Comparison of ENCODE assay signal across 21 mouse cellular contexts in the genomic region with DNA sequence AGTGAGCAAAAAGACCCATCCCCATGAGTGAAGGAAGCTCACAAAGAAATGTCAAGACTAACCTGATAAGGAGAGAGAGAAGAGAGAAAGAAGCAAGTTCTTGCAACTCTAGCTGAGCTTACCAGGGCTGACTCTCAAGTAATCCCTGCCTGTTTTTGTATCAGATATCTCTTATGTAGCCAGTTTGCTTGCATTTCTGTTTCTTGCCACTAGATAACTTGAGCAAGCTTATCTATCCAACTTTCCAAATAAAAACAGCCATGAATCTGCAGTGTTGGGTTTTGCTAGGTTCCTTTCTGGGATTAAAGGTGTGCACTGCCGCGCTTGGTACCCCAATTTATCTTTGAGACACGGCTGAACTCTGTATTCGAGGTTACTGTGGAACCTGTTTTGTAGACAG. TPM values are rescaled to one million over a fixed set of nuclear protein-coding genes. Genes with fewer than 3 reads are reported as not detected.
DNase-seq lines count a peak whose midpoint lies in the region; ATAC-seq and TF ChIP-seq lines count a peak whose summit lies in the region.
"Had no signal": no experiment of that assay in that cellular context is flagged by ENCODE, and none has a peak within 500 bp of the region (broad histone marks: within the 10 kb centered on the region; RNA-seq: fewer than 3 reads in every experiment).

No protein-coding gene starts in this region.

- intact Hi-C loops in gastrocnemius, postnatal 36 days (cut with DNase I), result no loop called here

- H3K4me3 ChIP-seq in forebrain, postnatal 0 days (ENCODE audit: low read depth, low read length), result no peak overlapping the region
- no peak overlapping the region for H3K4me3 ChIP-seq in forebrain, embryonic 11.5 days (ENCODE audit: low read depth, low read length)
- H3K4me3 ChIP-seq in midbrain, postnatal 0 days (ENCODE audit: low read depth, low read length), result no peak overlapping the region
- H3K4me3 ChIP-seq in midbrain, embryonic 16.5 days (ENCODE audit: low read depth, low read length), result no peak overlapping the region
- H3K4me3 ChIP-seq: embryonic facial prominence, embryonic 10.5 days; embryonic facial prominence, embryonic 12.5 days; forebrain, embryonic 12.5 days had no signal

- no peaks in the 10 kb centered on the region for H3K27me3 ChIP-seq in forebrain, postnatal 0 days (ENCODE audit: insufficient read depth, low read length)
- H3K27me3 ChIP-seq in forebrain, embryonic 11.5 days (ENCODE audit: control insufficient read depth, insufficient read depth, low read length), result no peaks in the 10 kb centered on the region
- H3K27me3 ChIP-seq in midbrain, postnatal 0 days (ENCODE audit: insufficient read depth, low read length), result no peaks in the 10 kb centered on the region
- H3K27me3 ChIP-seq in midbrain, embryonic 16.5 days (ENCODE audit: control insufficient read depth, insufficient read depth, low read depth, low read length), result no peaks in the 10 kb centered on the region; the same call in 1 of the 2 replicates
- H3K27me3 ChIP-seq: embryonic facial prominence, embryonic 12.5 days had no signal

- no peak overlapping the region for H3K27ac ChIP-seq in forebrain, postnatal 0 days (ENCODE audit: low read depth, low read length)
- H3K27ac ChIP-seq in forebrain, embryonic 11.5 days (ENCODE audit: low read depth, low read length), result no peak overlapping the region
- H3K27ac ChIP-seq in midbrain, postnatal 0 days (ENCODE audit: low read depth, low read length), result no peak overlapping the region
- no peak overlapping the region for H3K27ac ChIP-seq in midbrain, embryonic 16.5 days (ENCODE audit: low read length)
- H3K27ac ChIP-seq: embryonic facial prominence, embryonic 10.5 days; embryonic facial prominence, embryonic 12.5 days; forebrain, embryonic 12.5 days had no signal

- 94% methylated on average over 4 of the region's 4 CpGs for WGBS in forebrain, postnatal 0 days
- WGBS in forebrain, embryonic 11.5 days, result 96% methylated on average over 4 of the region's 4 CpGs
- 90% methylated on average over 4 of the region's 4 CpGs for WGBS in midbrain, postnatal 0 days
- 93% methylated on average over 4 of the region's 4 CpGs for WGBS in midbrain, embryonic 16.5 days

- ATAC-seq in forebrain, postnatal 0 days, result no peak
- ATAC-seq in forebrain, embryonic 11.5 days (replicated peaks; ENCODE audit: low FRiP score), result no peak
- ATAC-seq in midbrain, postnatal 0 days (ENCODE audit: low FRiP score), result no peak
- no peak for ATAC-seq in midbrain, embryonic 16.5 days
- ATAC-seq: forebrain, embryonic 14.5 days; forebrain, embryonic 16.5 days; Patski had no signal

- H3K4me1 ChIP-seq in forebrain, postnatal 0 days (ENCODE audit: insufficient read depth), result no peaks in the 10 kb centered on the region
- H3K4me1 ChIP-seq in forebrain, embryonic 11.5 days (replicated peaks; ENCODE audit: control insufficient read depth, insufficient read depth, low read length), result no peaks in the 10 kb centered on the region
- H3K4me1 ChIP-seq in midbrain, postnatal 0 days (ENCODE audit: insufficient read depth, low read length), result no peaks in the 10 kb centered on the region
- H3K4me1 ChIP-seq in midbrain, embryonic 16.5 days (ENCODE audit: control insufficient read depth, insufficient read depth, low read length), result no peaks in the 10 kb centered on the region
- H3K4me1 ChIP-seq: embryonic facial prominence, embryonic 12.5 days had no signal

- H3K9ac ChIP-seq in forebrain, postnatal 0 days, result no peak overlapping the region
- H3K9ac ChIP-seq in forebrain, embryonic 11.5 days (ENCODE audit: low read length), result no peak overlapping the region
- no peak overlapping the region for H3K9ac ChIP-seq in midbrain, postnatal 0 days (replicated peaks; ENCODE audit: low read length, poor library complexity, severe bottlenecking)
- H3K9ac ChIP-seq in midbrain, embryonic 16.5 days (ENCODE audit: low read depth, low read length), result no peak overlapping the region
- H3K9ac ChIP-seq: embryonic facial prominence, embryonic 12.5 days; forebrain, embryonic 12.5 days had no signal

- no peaks in the 10 kb centered on the region for H3K9me3 ChIP-seq in forebrain, postnatal 0 days (ENCODE audit: low read length)
- H3K9me3 ChIP-seq in forebrain, embryonic 11.5 days (ENCODE audit: control insufficient read depth, low read length), result no peaks in the 10 kb centered on the region
- H3K9me3 ChIP-seq in midbrain, postnatal 0 days (ENCODE audit: low read length), result no peaks in the 10 kb centered on the region
- H3K9me3 ChIP-seq in midbrain, embryonic 16.5 days (replicated peaks; ENCODE audit: control insufficient read depth, low read length, poor library complexity, severe bottlenecking), result no peaks in the 10 kb centered on the region
- H3K9me3 ChIP-seq: embryonic facial prominence, embryonic 10.5 days; embryonic facial prominence, embryonic 12.5 days; forebrain, embryonic 12.5 days had no signal

- no peak overlapping the region for H3K4me2 ChIP-seq in forebrain, postnatal 0 days (ENCODE audit: low read depth)
- H3K4me2 ChIP-seq in forebrain, embryonic 11.5 days (ENCODE audit: low read depth, low read length, severe bottlenecking), result no peak overlapping the region
- no peak overlapping the region for H3K4me2 ChIP-seq in midbrain, postnatal 0 days (ENCODE audit: low read depth, low read length, poor library complexity, severe bottlenecking)
- no peak overlapping the region for H3K4me2 ChIP-seq in midbrain, embryonic 16.5 days (ENCODE audit: low read length)
- H3K4me2 ChIP-seq: embryonic facial prominence, embryonic 12.5 days; forebrain, embryonic 12.5 days had no signal

- DNase-seq in forebrain, postnatal 0 days, result peak; percentile 3
- DNase-seq in forebrain, embryonic 11.5 days (ENCODE audit: low spot score), result no peak
- no peak for DNase-seq in midbrain, postnatal 0 days (ENCODE audit: low spot score)
- peak; percentile 11 for DNase-seq in R1 (ENCODE audit: low read depth, low spot score)
- no peak for DNase-seq in lung, postnatal 36 days
- DNase-seq in gastrocnemius, postnatal 36 days, result no peak
- DNase-seq: adrenal gland, adult 2 months; adrenal gland, postnatal 10 days; adrenal gland, postnatal 25 days; cerebellum, adult 11 months; cerebellum, adult 18-20 months; cerebellum, adult 8-10 months; cerebellum, adult 9-11 months; cerebellum, postnatal 25 days had no signal

- TF ChIP-seq CTCF in forebrain, postnatal 0 days (IDR thresholded peaks at IDR 0.05; ENCODE audit: low read depth), result no peak
- TF ChIP-seq CTCF in midbrain, postnatal 0 days (IDR thresholded peaks at IDR 0.05), result 0 out of 2 replicates have a peak, but pooled peaks have one; percentile 3

- H3K36me3 ChIP-seq in forebrain, postnatal 0 days (ENCODE audit: insufficient read depth), result no peaks in the 10 kb centered on the region
- no peaks in the 10 kb centered on the region for H3K36me3 ChIP-seq in forebrain, embryonic 11.5 days (ENCODE audit: control insufficient read depth, insufficient read depth, low read length)
- H3K36me3 ChIP-seq in midbrain, postnatal 0 days (ENCODE audit: insufficient read depth, low read length), result no peaks in the 10 kb centered on the region
- H3K36me3 ChIP-seq in midbrain, embryonic 16.5 days (ENCODE audit: control insufficient read depth, insufficient read depth, low read length), result no peaks in the 10 kb centered on the region
- H3K36me3 ChIP-seq: embryonic facial prominence, embryonic 10.5 days; embryonic facial prominence, embryonic 12.5 days; forebrain, embryonic 12.5 days had no signal

RNA-seq across cellular contexts. Expression of a gene that starts 4.2 kb away (rescaled TPM):
- 11.2 and 11.5 TPM in 2 replicates for total RNA-seq in forebrain, postnatal 0 days (2014; rRNA removed)
- 4.3 and 5.0 TPM in 2 replicates for polyA plus RNA-seq in forebrain, postnatal 0 days (2015; fragmentation: Nextera tagmentation; extraction: Ambion mirVana)
- polyA plus RNA-seq in forebrain, embryonic 11.5 days (2014; fragmentation: Nextera tagmentation; extraction: Ambion mirVana), result 7.1 and 9.5 TPM in 2 replicates
- total RNA-seq in midbrain, postnatal 0 days (2014; rRNA removed), result 7.7 and 12.7 TPM in 2 replicates
- polyA plus RNA-seq in midbrain, postnatal 0 days (2015; fragmentation: Nextera tagmentation; extraction: Ambion mirVana), result 4.5 and 5.3 TPM in 2 replicates
- polyA plus RNA-seq in midbrain, embryonic 16.5 days (2015; fragmentation: Nextera tagmentation; extraction: Ambion mirVana), result 7.6 and 8.5 TPM in 2 replicates
- total RNA-seq in gastrocnemius, postnatal 36 days (2021), result 10 to 100 TPM in 1 of 2 experiments, 1 to 10 TPM in 1; 8.8 to 13.4 TPM

Comparison
In these comparisons a context has a peak if more than half of its experiments do, and no peak if none do; other contexts are left out.
1. DNase-seq: peak in forebrain, postnatal 0 days (single experiment) and R1 (single experiment); none in forebrain, embryonic 11.5 days (single experiment), midbrain, postnatal 0 days (single experiment), lung, postnatal 36 days (single experiment) and gastrocnemius, postnatal 36 days (0 of 2).